Mouse (Mus musculus): ENCODE results near the gene Gm20388.

- no peak for TF ChIP-seq POLR2A (IDR thresholded peaks at IDR 0.05; ENCODE audit: borderline replicate concordance, extremely low read depth, insufficient read depth, insufficient read length, poor library complexity, severe bottlenecking)
- TF ChIP-seq CTCF (IDR thresholded peaks at IDR 0.05; ENCODE audit: borderline replicate concordance, extremely low read depth, insufficient read depth, insufficient read length) = no peak
Observed at GRCm38 (mm10) chr8:122546811-122547453, 2636.3 kb downstream of the Gm20388 start.

Data from brain, embryonic 14.5 days (tissue).